Mouse (Mus musculus) brain, embryonic 14.5 days (tissue): Measurements from ENCODE around the gene Fkbpl. TPM values are rescaled to one million over a fixed set of nuclear protein-coding genes. Genes with fewer than 3 reads are reported as not detected.

Experiments used
- DNase-seq: peaks from one replicate; pipeline ENCODE4 v3.0.0-alpha.2; 2011; ENCODE audit warnings: low read depth
- CTCF ChIP-seq: fragments of 200-500 bp; IDR thresholded peaks from 2 replicates; pipeline ENCODE4 v1.5.1; 2012; ENCODE audit warnings: inconsistent platforms, mild to moderate bottlenecking, moderate library complexity, borderline replicate concordance; ENCODE audit not compliant: insufficient read depth, insufficient read length; ENCODE audit errors: extremely low read depth
- POLR2A ChIP-seq: fragments of 200-500 bp; IDR thresholded peaks from 2 replicates; pipeline ENCODE4 v1.6.1; 2012; ENCODE audit warnings: mild to moderate bottlenecking, inconsistent platforms, borderline replicate concordance; ENCODE audit not compliant: poor library complexity, insufficient read depth, insufficient read length, severe bottlenecking; ENCODE audit errors: extremely low read depth
- polyA plus RNA-seq: library from polyadenylated mRNA; depleted of rRNA; stranded (reverse); fragments of >200 nt; gene quantifications from 2 replicates; pipeline ENCODE4 v1.2.3, GENCODE M21; 2012

The Fkbpl gene
- polyA plus RNA-seq, 1 experiment = 6.8 TPM

DNA sequence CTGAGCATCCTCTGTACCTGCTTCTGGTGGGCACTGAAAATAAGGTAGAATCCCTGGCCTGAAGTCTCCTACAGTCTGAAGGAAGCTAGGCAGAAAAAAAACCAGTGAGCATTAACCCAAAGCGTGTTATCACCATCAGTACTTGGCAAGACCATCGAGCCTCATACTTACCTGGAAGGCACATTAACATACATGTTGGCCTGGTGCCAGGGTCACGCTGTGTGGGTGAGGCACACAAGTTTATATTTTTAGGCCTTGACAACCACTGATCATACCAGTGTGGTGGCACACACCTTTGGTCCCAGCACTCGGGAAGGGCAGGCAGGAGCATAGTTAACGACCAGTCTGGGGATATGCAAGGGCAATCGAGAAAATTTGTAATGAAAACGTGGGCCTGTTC lies 36.6 kb upstream of the Fkbpl start:
- DNase-seq = no peak
- no peak for TF ChIP-seq CTCF
- TF ChIP-seq POLR2A = no peak

DNA sequence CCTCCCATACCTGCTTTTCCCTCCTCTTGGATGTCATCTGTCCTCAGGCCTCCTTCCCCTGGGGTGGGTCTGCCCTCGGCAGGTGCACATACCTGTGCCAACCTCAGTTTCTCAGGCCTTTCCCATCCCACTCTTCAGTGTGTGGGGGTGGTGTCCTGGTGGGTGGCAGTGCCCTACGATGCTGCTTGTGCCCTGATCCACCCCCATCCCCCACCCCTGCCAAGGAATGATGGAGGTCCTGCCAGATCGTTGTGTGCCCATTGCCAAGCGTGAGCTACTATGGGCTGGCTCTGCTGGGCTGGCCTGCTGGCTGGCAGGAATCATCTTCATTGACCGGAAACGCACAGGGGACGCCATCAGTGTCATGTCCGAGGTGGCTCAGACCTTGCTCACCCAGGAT lies 33.5 kb upstream of the Fkbpl start:
- no peak for DNase-seq

DNA sequence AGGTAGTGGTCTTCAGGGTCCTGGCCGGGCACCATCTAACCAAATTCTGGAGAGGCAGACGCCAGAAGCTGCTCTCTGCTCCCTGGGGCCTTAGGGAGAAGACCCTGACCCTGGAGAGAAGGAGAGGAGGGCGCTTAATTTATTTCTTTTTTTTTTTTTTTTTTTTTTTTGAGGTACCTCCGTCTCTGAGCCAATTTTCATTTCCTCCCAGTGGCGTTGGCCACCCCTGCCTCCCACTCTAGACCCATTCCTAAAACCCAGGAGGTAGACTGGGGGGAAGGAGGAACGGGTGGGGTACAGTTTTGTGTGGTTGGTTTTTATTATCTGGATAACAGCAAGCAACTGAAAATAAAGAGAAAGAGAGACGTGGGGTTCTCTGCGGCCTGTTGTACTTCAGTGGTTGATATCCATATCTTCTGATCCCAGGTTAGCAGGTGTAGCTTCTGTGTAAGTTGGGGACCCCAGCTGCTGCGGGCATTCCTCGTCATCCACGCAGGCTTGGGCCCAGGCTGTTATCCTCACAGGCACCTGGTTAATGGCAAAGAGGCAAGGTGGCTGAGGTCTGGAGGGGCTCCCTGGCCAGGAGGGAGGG lies 31.4 kb upstream of the Fkbpl start:
- TF ChIP-seq POLR2A (no peak), CTCF (no peak)
- no peak for DNase-seq

More for the DNA sequence above, 33.5 kb upstream of the Fkbpl start:
- TF ChIP-seq CTCF (no peak), POLR2A (no peak)

DNA sequence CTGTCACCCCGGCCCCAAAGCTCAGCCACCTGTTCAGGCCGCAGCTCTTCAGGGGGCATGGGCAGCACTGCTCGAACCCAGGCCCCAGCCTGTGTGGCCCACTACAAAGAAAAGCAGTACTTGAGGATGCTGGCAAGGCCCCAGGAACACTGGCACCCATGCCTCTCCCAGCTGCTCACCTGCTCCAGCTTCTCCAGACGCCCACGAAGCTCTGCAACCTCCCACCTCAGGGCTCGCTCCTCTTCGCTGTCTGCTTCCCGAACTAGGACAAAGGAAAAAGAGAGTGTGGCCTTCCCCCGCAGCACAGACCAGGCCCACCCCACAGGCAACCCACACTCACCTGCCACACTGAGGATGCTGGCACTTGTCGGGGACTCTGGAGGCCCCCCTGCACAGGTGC lies 30.7 kb upstream of the Fkbpl start:
- no peak for TF ChIP-seq POLR2A
- DNase-seq = no peak

DNA sequence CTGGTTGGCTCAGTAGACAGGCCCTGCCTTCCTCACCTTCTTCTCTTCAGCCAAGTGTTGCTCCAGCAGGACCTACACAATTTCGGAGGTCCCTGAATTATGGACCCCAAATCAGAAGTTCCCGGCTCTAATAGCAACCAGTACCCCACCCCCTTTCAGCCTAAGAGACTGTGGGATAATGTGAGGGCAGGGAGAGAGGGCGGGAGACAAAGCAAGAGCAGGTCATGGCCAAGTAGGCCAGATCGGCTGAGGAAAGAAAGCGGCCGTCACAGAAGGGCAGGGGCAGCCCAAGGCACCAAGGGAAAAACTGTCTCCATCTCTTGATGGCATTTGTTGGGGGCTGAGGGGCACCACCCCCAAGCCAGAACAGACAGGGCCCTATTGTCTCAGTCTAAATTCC lies 28.7 kb upstream of the Fkbpl start, which contains the start of gene Egfl8:
Gene Egfl8, minus strand, starts transcription at position 101 of the 400 bp plus-strand sequence.
- TF ChIP-seq CTCF = no peak
- no peak for TF ChIP-seq POLR2A
- no peak for DNase-seq

DNA sequence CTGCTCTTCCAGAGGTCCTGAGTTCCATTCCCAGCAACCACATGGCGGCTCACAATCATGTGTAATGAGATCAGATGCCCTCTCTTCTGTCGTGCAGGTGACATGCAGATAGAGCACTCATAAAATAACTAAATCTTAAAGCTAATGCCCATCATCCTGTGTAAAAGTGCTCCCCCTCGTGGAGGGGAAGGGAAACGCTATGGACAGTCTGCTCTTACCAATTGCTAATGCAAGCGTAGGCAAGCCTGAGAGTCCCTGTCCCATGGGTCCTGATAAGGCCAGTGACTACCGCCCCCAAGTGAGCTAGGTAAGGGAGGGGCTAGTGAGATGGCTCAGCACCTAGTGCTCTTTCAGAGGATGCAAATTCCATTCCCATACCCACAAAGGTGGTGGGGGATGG lies 25.6 kb upstream of the Fkbpl start:
- DNase-seq = peak; percentile 65
- no peak for TF ChIP-seq POLR2A
- peak; percentile 71; the same call in 1 of the 2 replicates for TF ChIP-seq CTCF

DNA sequence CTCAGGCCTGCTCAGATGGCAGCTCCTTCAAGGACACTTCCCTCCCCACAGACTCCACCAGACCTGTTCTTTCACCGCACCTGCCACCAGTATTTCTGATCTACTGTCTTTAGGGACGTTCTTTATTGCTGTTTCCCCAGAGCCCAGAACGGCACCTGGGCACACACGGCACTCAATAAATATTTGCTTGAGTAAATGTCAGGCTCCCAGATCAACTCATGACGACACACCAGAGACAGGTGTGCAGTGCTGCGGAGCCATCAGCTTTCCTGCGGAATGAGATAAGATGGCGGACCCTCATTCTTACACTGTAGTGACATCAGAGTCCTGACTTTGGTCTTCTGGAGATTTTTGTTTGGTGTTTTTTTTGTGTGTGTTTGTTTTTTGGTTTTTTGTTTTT lies 23.6 kb upstream of the Fkbpl start:
- DNase-seq = no peak
- TF ChIP-seq CTCF (no peak), POLR2A (no peak)

DNA sequence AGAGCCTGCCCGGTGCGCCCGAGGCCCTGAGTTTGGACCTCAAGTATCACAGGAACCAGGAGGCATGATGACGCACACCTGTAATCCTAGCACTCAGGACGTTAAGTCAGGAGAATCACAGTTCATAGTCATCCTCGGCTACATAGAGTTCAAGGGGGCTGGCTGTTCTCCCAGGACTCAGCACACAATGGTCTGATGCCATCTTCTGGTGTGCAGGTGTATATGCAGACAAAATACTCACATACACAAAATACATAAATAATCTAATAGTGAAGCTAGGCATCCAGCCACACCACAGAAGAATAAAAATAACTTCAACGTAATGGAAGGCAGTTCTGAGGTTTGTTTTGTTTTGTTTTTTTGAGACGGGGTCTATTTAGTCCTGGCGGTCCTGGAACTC lies 21.4 kb upstream of the Fkbpl start:
- DNase-seq = no peak

DNA sequence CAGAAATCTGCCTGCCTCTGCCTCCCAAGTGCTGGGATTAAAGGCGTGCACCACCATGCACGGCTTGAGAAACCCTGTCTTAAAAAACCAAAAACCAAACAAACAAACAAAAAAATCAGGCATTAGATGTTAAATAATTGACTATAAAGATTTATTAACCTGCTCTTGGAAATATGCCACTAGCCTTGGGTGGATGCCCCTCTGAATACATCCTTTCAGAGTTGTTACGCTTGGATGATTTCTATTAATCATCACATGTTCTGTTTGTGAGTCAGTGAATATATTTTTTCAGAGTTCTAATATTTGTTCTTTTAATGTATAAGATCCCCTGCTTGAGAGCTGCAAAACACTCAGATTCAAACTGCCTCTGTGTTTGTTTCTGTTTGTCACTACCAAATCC lies 19.6 kb upstream of the Fkbpl start:
- TF ChIP-seq CTCF = no peak
- TF ChIP-seq POLR2A = no peak
- DNase-seq = no peak

More for the DNA sequence above, 21.4 kb upstream of the Fkbpl start:
- TF ChIP-seq POLR2A = no peak
- TF ChIP-seq CTCF = no peak

DNA sequence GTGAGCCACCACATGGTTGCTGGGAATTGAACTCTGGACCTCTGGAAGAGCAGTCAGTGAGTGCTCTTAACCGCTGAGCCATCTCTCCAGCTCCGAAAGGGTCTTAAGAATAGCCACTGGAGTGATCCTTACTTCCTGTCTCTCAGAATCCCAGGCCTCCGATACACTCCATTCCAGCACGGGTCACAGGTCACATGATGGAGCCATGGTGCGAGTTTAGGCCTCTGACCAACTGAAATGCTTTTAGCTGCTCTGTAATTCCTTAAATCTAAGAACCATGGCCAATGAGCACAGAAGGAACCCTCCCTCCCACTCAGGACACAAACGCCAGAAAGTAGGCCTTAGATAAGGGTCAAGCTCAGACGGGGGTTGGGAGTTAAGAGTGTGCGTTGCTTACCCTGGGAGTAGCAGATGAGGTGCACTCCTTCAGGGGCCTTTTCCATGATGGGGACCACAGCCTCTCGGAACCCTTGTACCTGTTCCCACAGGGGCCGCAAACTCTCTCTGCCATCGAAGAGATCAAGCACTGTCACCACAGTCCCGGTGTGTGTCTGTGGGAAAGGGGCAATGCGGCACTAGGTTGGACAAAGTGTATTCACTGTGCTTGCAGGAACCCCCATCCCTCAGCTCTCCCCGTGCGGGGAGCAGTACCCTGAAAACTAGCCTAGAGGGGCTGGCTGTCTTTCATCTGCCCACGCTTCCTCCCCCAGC lies 18.3 kb upstream of the Fkbpl start:
- TF ChIP-seq CTCF = no peak
- no peak for TF ChIP-seq POLR2A
- no peak for DNase-seq

DNA sequence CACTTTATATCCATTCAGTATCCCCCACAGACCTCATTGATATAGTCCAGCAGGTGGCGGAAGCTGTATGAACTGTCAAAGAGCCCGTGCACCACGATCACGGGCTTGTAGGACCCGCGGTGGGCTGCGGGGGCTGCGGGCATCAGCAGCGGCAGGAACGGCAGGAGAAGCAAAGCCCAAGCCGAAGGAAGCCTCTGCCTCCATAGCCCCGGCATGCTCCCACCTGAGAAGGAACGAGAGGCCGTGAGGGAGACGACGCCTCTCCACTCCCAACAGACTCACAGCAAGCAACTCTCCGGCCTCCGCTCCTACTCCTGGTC lies 17.8 kb upstream of the Fkbpl start:
- DNase-seq = peak; percentile 80
- peak; percentile 59; the same call in 1 of the 2 replicates for TF ChIP-seq CTCF
- no peak for TF ChIP-seq POLR2A

DNA sequence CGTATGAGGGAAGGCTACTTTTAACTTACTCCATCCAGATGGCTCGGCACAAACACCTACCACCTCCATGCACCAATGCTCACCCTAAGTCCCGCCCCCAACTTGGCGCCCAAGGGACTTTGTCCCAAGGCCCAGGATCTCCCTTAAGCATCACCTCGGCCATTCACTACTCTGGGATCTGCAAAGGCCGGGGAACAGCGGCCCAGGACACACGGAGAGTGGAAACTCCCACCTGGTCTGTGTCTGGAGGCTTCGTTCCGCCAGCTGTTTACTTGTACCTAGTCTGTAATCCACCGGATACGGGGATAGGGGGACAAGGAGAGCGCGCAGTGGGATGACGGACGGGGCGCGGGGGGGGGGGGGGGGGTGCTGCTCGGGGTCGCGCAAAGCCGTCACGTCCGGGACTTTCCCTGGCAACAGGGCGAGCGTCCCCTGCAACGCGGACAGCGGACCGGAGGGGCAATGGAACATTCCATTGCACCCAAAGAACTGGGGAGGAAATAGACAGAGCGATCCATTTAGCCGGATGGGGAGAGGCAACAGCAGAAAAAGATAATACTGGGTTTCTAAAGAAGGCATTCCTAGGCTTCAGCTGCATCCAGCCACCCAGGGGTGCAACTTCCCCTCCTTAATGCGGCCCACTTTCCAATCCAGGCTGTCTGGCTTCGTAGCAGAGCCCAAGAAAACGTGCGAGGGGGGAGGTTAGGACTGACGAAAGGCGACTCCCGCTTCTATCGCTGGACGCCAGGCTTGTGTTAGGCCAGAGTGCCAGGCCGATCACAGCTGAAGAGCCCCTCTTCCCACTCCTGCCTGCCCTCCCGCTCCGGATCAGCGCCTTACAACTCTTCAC lies 17.2 kb upstream of the Fkbpl start:
- DNase-seq = peak; percentile 97
- TF ChIP-seq POLR2A (no peak), CTCF (no peak)
